Mouse (Mus musculus): ENCODE measurements around the gene Mitd1. TPM values are rescaled to one million over a fixed set of nuclear protein-coding genes. Genes with fewer than 3 reads are reported as not detected.
A peak's percentile ranks its signal among the peaks of the same experiment; 100 is the strongest.

Gene Mitd1
- polyA plus RNA-seq, 1 experiment from 2014 or later: 12.3 TPM

DNA sequence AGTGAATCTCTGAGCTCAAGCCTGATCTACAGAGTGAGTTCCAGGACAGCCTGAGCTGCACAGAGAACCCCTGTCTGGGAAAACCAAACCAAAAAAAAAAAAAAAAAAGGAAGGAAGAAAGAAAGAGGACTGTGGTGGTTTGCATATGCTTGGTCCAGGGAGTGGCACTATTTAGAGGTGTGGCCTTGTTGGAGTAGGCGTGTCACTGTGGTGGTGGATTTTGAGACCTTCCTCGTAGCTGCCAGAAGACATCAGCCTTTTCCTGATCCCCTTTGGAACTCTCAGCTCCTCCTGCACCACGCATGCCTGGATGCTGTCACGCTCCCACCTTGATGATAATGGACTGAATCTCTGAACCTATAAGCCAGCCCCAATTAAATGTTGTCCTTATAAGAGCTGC is 6.8 kb downstream of the Mitd1 start:
- Histone ChIP-seq H3K4me3 (ENCODE audit: control insufficient read depth in 1 of 2, insufficient read depth in 1 of 2, low read depth in 1 of 2, low read length in 2 of 2) (no peak overlapping the region), H3K9me3 (ENCODE audit: control insufficient read depth, low read length) (no peaks in the 10 kb centered on the region), H3K4me2 (ENCODE audit: low read length) (no peak overlapping the region), H3K36me3 (ENCODE audit: control insufficient read depth, insufficient read depth, low read length) (peaks cover 62% of the 10 kb centered on the region), H3K4me1 (ENCODE audit: control insufficient read depth in 2 of 2, insufficient read depth in 2 of 2, low read length in 2 of 2) (no peaks in the 10 kb centered on the region), H3K27ac (replicated peaks in 1 of 2; ENCODE audit: control insufficient read depth in 1 of 2, insufficient read depth in 1 of 2, low read depth in 2 of 2, low read length in 2 of 2) (no peak overlapping the region), H3K9ac (ENCODE audit: low read length) (no peak overlapping the region), H3K27me3 (ENCODE audit: control insufficient read depth, insufficient read depth, low read length) (no peaks in the 10 kb centered on the region)
- ATAC-seq (ENCODE audit: insufficient number of reproducible peaks, insufficient read depth, low FRiP score, low read depth): no peak
- WGBS: 88% methylated on average over 4 of the region's 4 CpGs

DNA sequence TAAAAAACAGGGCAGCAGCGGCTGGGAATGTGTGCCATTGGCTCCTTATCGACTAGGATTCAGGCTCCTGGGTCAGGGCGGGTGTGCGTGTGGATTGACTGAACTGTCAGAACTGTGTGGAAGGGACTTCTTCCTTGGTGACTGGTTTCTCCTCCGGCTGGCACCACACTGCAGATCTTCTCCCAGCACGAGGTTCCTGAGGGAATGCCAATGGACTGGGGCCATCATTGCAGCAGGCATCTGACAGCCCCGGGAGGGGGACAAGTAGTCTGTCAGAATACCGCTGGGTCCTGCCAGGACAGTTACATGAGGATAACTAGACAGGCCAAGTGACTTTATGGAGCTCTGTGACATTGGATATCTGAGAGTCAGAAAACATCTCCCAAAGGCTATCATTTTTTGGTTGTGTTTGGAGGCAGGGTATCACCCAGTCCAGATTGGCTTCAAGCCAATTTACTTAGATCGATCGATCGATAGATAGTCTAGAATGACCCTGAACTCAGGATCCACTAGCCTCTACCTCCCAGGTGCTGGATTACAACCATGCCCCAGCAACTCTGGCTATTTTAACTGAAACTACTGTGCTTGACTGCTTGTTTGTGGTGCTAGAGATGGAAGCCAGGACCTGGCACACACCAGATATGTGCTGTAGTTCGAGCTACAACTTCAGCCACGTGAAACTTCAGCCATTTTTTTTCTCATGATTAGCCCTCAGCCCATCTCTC is 12.3 kb downstream of the Mitd1 start:
- no peaks in the 10 kb centered on the region for H3K27me3 ChIP-seq (ENCODE audit: control insufficient read depth, insufficient read depth, low read length)
- H3K9me3 ChIP-seq (ENCODE audit: control insufficient read depth, low read length): peaks cover 3% of the 10 kb centered on the region; the same call in 1 of the 2 replicates
- peaks cover 0 to 3% of the 10 kb centered on the region in 2 experiments; a peak in 1 of 4 replicates for H3K4me1 ChIP-seq (ENCODE audit: control insufficient read depth in 2 of 2, insufficient read depth in 2 of 2, low read length in 2 of 2)
- H3K36me3 ChIP-seq (ENCODE audit: control insufficient read depth, insufficient read depth, low read length): peaks cover 77% of the 10 kb centered on the region
- no peak overlapping the region for H3K4me2 ChIP-seq (ENCODE audit: low read length)
- 87% methylated on average over 13 of the region's 13 CpGs for WGBS
- no peak overlapping the region for H3K27ac ChIP-seq (replicated peaks in 1 of 2; ENCODE audit: control insufficient read depth in 1 of 2, insufficient read depth in 1 of 2, low read depth in 2 of 2, low read length in 2 of 2)
- H3K4me3 ChIP-seq (ENCODE audit: control insufficient read depth in 1 of 2, insufficient read depth in 1 of 2, low read depth in 1 of 2, low read length in 2 of 2): no peak overlapping the region
- ATAC-seq (ENCODE audit: insufficient number of reproducible peaks, insufficient read depth, low FRiP score, low read depth): no peak
- H3K9ac ChIP-seq (ENCODE audit: low read length): no peak overlapping the region

DNA sequence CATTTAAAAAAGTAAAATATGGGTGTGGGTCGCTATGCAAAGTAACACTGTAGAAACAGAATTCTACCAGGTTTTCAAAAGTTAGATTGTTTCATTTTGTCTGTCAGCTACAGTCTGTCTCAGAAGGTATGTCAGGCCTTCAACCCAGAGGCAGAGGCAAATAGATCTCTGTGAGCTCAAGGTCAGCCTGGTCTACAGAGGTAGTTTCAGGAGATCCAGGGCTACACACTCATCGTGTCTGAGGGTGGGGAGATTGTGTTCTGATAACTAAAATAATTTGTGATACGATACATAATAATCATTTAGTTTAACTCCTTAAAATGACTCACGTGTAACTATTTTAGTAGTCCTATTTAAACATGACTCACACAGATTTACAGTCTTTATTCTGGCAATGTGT is 17.1 kb downstream of the Mitd1 start:
- WGBS: 84% methylated on average over 4 of the region's 4 CpGs
- peak overlapping the region; percentile 87 for H3K4me2 ChIP-seq (ENCODE audit: low read length)
- H3K9ac ChIP-seq (ENCODE audit: low read length): peak overlapping the region; percentile 73; the same call in 1 of the 2 replicates
- H3K27me3 ChIP-seq (ENCODE audit: control insufficient read depth, insufficient read depth, low read length): no peaks in the 10 kb centered on the region; the same call in 1 of the 2 replicates
- H3K36me3 ChIP-seq (ENCODE audit: control insufficient read depth, insufficient read depth, low read length): peaks cover 35% of the 10 kb centered on the region
- peaks cover 2 to 7% of the 10 kb centered on the region in 2 experiments; a peak in 2 of 4 replicates for H3K4me1 ChIP-seq (ENCODE audit: control insufficient read depth in 2 of 2, insufficient read depth in 2 of 2, low read length in 2 of 2)
- H3K4me3 ChIP-seq (ENCODE audit: control insufficient read depth in 1 of 2, insufficient read depth in 1 of 2, low read depth in 1 of 2, low read length in 2 of 2): no peak overlapping the region
- H3K27ac ChIP-seq (replicated peaks in 1 of 2; ENCODE audit: control insufficient read depth in 1 of 2, insufficient read depth in 1 of 2, low read depth in 2 of 2, low read length in 2 of 2): no peak overlapping the region
- ATAC-seq (ENCODE audit: insufficient number of reproducible peaks, insufficient read depth, low FRiP score, low read depth): no peak
- H3K9me3 ChIP-seq (ENCODE audit: control insufficient read depth, low read length): peaks cover 3% of the 10 kb centered on the region; the same call in 1 of the 2 replicates

DNA sequence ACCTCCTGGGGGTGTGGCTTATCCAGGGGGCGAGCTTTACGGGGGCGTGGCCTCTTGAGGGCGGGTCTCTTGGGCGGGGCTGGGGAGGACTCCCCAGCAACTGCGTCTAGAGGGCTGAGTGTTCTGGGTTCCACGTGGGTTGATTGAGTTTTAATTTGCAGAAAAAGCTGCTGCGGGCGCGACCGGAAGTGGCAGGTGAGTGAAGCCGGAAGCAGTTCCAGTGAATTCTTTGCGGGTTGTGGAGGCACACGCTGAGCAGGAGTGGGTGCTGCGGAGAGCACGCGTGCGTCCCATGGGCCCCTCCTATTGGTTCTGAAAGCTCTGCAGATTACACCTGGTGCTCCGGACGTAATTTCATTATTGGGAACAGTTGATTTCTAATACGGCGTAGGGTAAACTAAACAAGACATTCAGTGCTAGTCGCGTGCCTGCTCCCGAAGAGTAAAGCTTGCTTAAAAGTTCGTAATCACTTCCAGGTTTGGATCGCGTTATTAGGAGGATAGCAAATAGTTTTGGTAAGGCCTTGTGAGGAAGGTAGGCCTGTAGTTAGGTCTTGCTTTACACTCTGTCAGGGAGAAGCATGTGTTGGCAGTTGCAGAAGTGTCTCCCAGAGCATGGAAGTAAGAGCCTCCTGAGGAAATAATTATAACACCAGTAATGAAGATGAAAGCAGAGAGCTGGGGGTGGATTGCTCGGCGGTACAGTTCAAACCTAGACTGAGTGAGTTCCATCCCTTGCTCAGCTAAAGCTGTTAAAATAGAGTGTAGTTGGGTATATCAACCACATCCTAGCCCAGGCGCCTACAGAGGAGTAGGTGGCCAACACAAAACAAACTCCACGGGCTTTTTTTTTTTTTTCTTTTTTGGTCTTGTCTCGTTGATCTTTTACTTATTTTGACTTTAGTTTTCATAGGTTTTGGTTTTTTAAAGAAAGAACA is 17.8 kb downstream of the Mitd1 start:
- Histone ChIP-seq H3K4me3 (ENCODE audit: control insufficient read depth in 1 of 2, insufficient read depth in 1 of 2, low read depth in 1 of 2, low read length in 2 of 2) (peak overlapping the region; percentile 58 to 63), H3K4me2 (ENCODE audit: low read length) (peak overlapping the region; percentile 87), H3K36me3 (ENCODE audit: control insufficient read depth, insufficient read depth, low read length) (peaks cover 28% of the 10 kb centered on the region), H3K27me3 (ENCODE audit: control insufficient read depth, insufficient read depth, low read length) (no peaks in the 10 kb centered on the region; the same call in 1 of the 2 replicates), H3K9me3 (ENCODE audit: control insufficient read depth, low read length) (peaks cover 3% of the 10 kb centered on the region; the same call in 1 of the 2 replicates), H3K4me1 (ENCODE audit: control insufficient read depth in 2 of 2, insufficient read depth in 2 of 2, low read length in 2 of 2) (peaks cover 2 to 7% of the 10 kb centered on the region in 2 experiments; a peak in 2 of 4 replicates), H3K27ac (replicated peaks in 1 of 2; ENCODE audit: control insufficient read depth in 1 of 2, insufficient read depth in 1 of 2, low read depth in 2 of 2, low read length in 2 of 2) (peak overlapping the region; percentile 77 to 80), H3K9ac (ENCODE audit: low read length) (peak overlapping the region; percentile 73)
- 6% methylated on average over 33 of the region's 33 CpGs for WGBS
- ATAC-seq (ENCODE audit: insufficient number of reproducible peaks, insufficient read depth, low FRiP score, low read depth): peak; percentile 89

DNA sequence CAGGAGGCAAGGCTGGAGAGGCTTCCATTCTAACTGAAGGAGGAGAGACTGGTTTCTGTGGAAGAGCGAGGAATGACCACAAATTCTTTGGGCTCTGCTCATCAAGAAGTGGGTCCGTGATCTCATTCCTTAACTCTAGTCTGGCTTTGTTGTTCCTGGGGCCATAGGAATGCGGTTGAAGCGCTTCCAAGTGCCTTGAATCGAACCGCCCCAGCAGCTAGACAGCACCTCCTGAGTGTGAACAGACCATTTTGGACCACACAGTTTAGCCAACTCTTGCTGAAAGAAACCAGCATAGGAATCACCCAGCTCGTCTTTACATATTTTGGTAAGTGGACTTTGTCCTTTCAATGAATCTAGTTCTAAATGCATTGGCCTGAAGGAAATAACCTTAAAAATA is 18.5 kb downstream of the Mitd1 start, which contains the start of gene Lipt1:
TSS of gene Lipt1 (plus strand) at position 35 of the 400 bp plus-strand sequence.
- H3K27me3 ChIP-seq (ENCODE audit: control insufficient read depth, insufficient read depth, low read length): no peaks in the 10 kb centered on the region; the same call in 1 of the 2 replicates
- H3K9ac ChIP-seq (ENCODE audit: low read length): peak within 1 kb of the TSS; percentile 73
- peaks cover 21% of the 10 kb centered on the region for H3K36me3 ChIP-seq (ENCODE audit: control insufficient read depth, insufficient read depth, low read length)
- peak within 1 kb of the TSS; percentile 58 to 63 for H3K4me3 ChIP-seq (ENCODE audit: control insufficient read depth in 1 of 2, insufficient read depth in 1 of 2, low read depth in 1 of 2, low read length in 2 of 2)
- WGBS: 3% methylated on average over 7 of the region's 7 CpGs
- H3K9me3 ChIP-seq (ENCODE audit: control insufficient read depth, low read length): peaks cover 3% of the 10 kb centered on the region; the same call in 1 of the 2 replicates
- ATAC-seq (ENCODE audit: insufficient number of reproducible peaks, insufficient read depth, low FRiP score, low read depth): peak; percentile 66
- H3K4me2 ChIP-seq (ENCODE audit: low read length): peak within 1 kb of the TSS; percentile 87
- H3K4me1 ChIP-seq (ENCODE audit: control insufficient read depth in 2 of 2, insufficient read depth in 2 of 2, low read length in 2 of 2): peaks cover 2 to 7% of the 10 kb centered on the region in 2 experiments; a peak in 2 of 4 replicates
- H3K27ac ChIP-seq (replicated peaks in 1 of 2; ENCODE audit: control insufficient read depth in 1 of 2, insufficient read depth in 1 of 2, low read depth in 2 of 2, low read length in 2 of 2): peak within 1 kb of the TSS; percentile 77 to 80

DNA sequence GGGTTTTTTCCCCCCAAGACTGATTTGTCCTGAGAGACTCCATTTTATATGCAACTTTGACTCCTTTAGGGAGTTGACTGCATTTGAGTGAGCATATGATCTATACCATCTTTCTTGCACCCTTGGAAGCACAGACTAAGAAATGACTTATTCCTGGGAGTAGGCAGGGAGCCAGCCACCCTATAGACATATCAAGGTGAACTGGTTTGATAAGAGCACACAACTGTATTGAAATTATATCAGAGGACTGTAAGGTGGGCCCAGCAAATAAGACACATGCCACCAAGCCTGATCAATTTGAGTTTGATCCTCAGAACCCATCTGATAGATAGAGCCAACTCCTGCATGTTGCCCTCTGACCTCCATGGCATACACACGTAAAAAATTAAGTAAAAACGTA is 20.8 kb downstream of the Mitd1 start:
- ATAC-seq (ENCODE audit: insufficient number of reproducible peaks, insufficient read depth, low FRiP score, low read depth): no peak
- Histone ChIP-seq H3K27ac (replicated peaks in 1 of 2; ENCODE audit: control insufficient read depth in 1 of 2, insufficient read depth in 1 of 2, low read depth in 2 of 2, low read length in 2 of 2) (no peak overlapping the region), H3K9ac (ENCODE audit: low read length) (no peak overlapping the region), H3K4me3 (ENCODE audit: control insufficient read depth in 1 of 2, insufficient read depth in 1 of 2, low read depth in 1 of 2, low read length in 2 of 2) (no peak overlapping the region), H3K36me3 (ENCODE audit: control insufficient read depth, insufficient read depth, low read length) (no peaks in the 10 kb centered on the region), H3K4me1 (ENCODE audit: control insufficient read depth in 2 of 2, insufficient read depth in 2 of 2, low read length in 2 of 2) (peaks cover 5 to 11% of the 10 kb centered on the region in 2 experiments; a peak in 2 of 4 replicates), H3K4me2 (ENCODE audit: low read length) (no peak overlapping the region), H3K27me3 (ENCODE audit: control insufficient read depth, insufficient read depth, low read length) (no peaks in the 10 kb centered on the region; the same call in 1 of the 2 replicates), H3K9me3 (ENCODE audit: control insufficient read depth, low read length) (no peaks in the 10 kb centered on the region; the same call in 1 of the 2 replicates)
- 66% methylated on average over 2 of the region's 2 CpGs for WGBS

DNA sequence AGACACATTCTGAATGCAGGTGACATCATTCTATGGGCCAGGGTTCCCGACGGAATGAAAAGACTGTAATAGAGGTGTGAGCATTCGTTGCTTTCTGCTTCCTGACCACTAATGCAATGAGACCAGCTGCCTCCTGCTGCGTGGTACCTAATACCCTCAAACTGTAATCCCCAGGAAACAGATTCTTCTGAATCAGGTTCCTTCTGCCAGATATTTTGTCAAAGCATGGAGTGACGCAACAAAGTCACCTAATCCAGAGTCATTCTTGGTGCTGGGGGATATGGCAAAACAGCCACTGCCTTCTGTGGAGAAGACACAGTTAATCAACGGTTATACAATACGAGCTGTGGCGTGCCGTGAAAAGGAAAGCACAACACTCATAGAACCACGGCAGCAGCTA is 21.6 kb downstream of the Mitd1 start:
- H3K4me3 ChIP-seq (ENCODE audit: control insufficient read depth in 1 of 2, insufficient read depth in 1 of 2, low read depth in 1 of 2, low read length in 2 of 2): no peak overlapping the region
- H3K9ac ChIP-seq (ENCODE audit: low read length): no peak overlapping the region
- no peaks in the 10 kb centered on the region; the same call in 1 of the 2 replicates for H3K27me3 ChIP-seq (ENCODE audit: control insufficient read depth, insufficient read depth, low read length)
- no peak overlapping the region for H3K27ac ChIP-seq (replicated peaks in 1 of 2; ENCODE audit: control insufficient read depth in 1 of 2, insufficient read depth in 1 of 2, low read depth in 2 of 2, low read length in 2 of 2)
- ATAC-seq (ENCODE audit: insufficient number of reproducible peaks, insufficient read depth, low FRiP score, low read depth): no peak
- 54% methylated on average over 10 of the region's 10 CpGs for WGBS
- no peak overlapping the region for H3K4me2 ChIP-seq (ENCODE audit: low read length)
- H3K9me3 ChIP-seq (ENCODE audit: control insufficient read depth, low read length): no peaks in the 10 kb centered on the region; the same call in 1 of the 2 replicates
- H3K36me3 ChIP-seq (ENCODE audit: control insufficient read depth, insufficient read depth, low read length): no peaks in the 10 kb centered on the region
- peaks cover 5 to 11% of the 10 kb centered on the region in 2 experiments; a peak in 2 of 4 replicates for H3K4me1 ChIP-seq (ENCODE audit: control insufficient read depth in 2 of 2, insufficient read depth in 2 of 2, low read length in 2 of 2)
